Mouse (Mus musculus): ENCODE results near the gene Safb. TPM values are rescaled to one million over a fixed set of nuclear protein-coding genes. Genes with fewer than 3 reads are reported as not detected.
A peak's percentile ranks its signal among the peaks of the same experiment; 100 is the strongest.
"Not testable (repeated sequence)": the region's sequence is repeated elsewhere in the genome, so short reads cannot be mapped to it uniquely, and the experiment has no call there.

Safb gene
- polyA plus RNA-seq, 1 experiment from 2014 or later = 79.3 TPM

DNA sequence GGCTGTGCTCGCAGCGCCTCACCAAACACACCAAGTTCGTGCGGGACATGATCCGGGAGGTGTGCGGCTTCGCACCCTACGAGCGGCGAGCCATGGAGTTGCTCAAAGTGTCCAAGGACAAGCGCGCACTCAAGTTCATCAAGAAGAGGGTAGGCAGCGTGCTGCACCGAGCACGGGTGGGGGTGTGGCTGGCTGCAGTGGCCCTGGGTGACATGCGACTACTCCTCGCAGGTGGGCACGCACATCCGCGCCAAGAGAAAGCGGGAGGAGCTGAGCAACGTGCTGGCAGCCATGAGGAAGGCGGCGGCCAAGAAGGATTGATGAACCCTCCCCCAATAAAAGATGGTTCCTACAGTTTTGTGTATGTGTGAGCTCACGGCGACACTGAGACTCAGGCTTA lies 29.3 kb downstream of the Safb start:
- Histone ChIP-seq H3K4me1 (replicated peaks) (peaks cover 27% of the 10 kb centered on the region), H3K4me2 (replicated peaks) (peak overlapping the region; percentile 85), H3K27ac (peak overlapping the region; percentile 88), H3K4me3 (replicated peaks) (peak overlapping the region; percentile 74), H3K36me3 (peaks cover 37% of the 10 kb centered on the region), H3K9ac (peak overlapping the region; percentile 77)
- WGBS = 1% methylated on average over 26 of the region's 26 CpGs
- not testable (repeated sequence) for ATAC-seq; H3K27me3 ChIP-seq (replicated peaks); H3K9me3 ChIP-seq

DNA sequence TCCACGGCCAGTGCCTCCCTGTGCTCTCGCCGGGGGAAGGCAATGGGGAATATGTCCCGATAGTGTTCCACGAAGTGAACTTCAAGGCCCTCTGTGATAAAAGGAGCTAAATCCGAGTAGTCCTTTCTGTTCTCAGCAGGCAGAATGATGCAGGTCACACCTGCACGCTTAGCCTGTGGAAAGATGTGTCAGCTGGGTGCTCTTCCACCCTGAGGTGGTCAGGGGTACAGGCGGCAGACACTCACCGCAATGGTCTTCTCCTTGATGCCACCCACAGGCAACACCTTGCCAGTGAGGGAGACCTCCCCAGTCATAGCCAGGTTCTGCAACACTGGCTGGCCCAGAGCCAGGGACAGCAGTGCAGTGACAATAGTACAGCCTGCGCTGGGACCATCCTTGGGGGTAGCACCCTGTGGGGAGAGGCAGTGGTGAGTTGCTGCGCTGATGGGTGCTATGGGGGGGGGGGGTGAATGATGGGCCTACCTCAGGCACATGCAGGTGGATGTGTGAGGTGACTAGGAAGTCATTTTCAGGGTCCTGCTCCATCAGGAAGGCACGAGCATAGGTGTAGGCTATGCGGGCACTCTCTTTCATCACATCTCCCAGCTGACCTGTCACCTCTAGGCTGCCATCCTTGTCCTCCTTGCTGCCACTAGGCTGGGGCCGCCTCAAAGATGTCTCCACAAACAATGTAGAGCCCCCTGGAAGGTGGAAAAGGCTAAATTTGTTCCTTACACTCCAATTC lies 29.9 kb downstream of the Safb start:
- WGBS = 21% methylated on average over 14 of the region's 14 CpGs
- H3K27ac ChIP-seq = peak overlapping the region; percentile 88; the same call in 1 of the 2 replicates
- H3K27me3 ChIP-seq (replicated peaks) = no peaks in the 10 kb centered on the region
- peak overlapping the region; percentile 74 for H3K4me3 ChIP-seq (replicated peaks)
- H3K4me1 ChIP-seq (replicated peaks) = peaks cover 27% of the 10 kb centered on the region
- peaks cover 40% of the 10 kb centered on the region for H3K36me3 ChIP-seq
- ATAC-seq = no peak
- H3K9me3 ChIP-seq = no peaks in the 10 kb centered on the region
- H3K9ac ChIP-seq = peak overlapping the region; percentile 77
- H3K4me2 ChIP-seq (replicated peaks) = peak overlapping the region; percentile 85

- H3K27ac ChIP-seq = no peak overlapping the region
- H3K4me3 ChIP-seq (replicated peaks) = peak overlapping the region; percentile 74; the same call in 1 of the 2 replicates
- no peaks in the 10 kb centered on the region for H3K9me3 ChIP-seq
- no peak for ATAC-seq
- peaks cover 27% of the 10 kb centered on the region for H3K4me1 ChIP-seq (replicated peaks)
- peak overlapping the region; percentile 85 for H3K4me2 ChIP-seq (replicated peaks)
- 70% methylated on average over 11 of the region's 11 CpGs for WGBS
- peak overlapping the region; percentile 77 for H3K9ac ChIP-seq
- H3K27me3 ChIP-seq (replicated peaks) = no peaks in the 10 kb centered on the region
- H3K36me3 ChIP-seq = peaks cover 47% of the 10 kb centered on the region
Observed at GRCm38 (mm10) chr17:56615136-56615784, 30.6 kb downstream of the Safb start.

GRCm38 (mm10) chr17:56615792-56616191 lies 31.2 kb downstream of the Safb start:
- no peak for ATAC-seq

DNA sequence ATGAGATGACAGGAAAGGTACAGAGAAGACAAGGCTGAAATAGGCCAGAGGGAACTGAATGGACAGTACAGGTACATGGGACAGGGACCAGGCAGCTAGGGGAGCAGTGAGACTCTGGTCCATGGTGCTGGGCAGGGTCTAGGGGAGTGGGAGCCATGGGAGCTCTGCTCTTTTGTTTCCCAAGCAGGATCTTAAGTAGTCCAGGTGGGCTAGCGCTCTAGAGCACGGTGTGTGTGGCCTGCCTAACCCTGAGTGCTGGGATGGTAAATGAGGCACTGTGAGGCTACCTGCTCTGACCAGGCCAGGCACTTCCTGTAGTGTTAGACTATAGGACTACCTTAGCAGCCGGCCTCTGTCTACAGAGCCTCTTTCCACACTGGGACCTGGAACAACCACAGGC lies 32.1 kb downstream of the Safb start:
- H3K36me3 ChIP-seq = peaks cover 55% of the 10 kb centered on the region

More at GRCm38 (mm10) chr17:56615792-56616191, 31.2 kb downstream of the Safb start:
- H3K27me3 ChIP-seq (replicated peaks) = no peaks in the 10 kb centered on the region
- no peaks in the 10 kb centered on the region for H3K9me3 ChIP-seq
- H3K4me2 ChIP-seq (replicated peaks) = no peak overlapping the region
- WGBS = 85% methylated on average over 4 of the region's 4 CpGs
- H3K27ac ChIP-seq = no peak overlapping the region
- H3K4me3 ChIP-seq (replicated peaks) = no peak overlapping the region
- H3K36me3 ChIP-seq = peaks cover 51% of the 10 kb centered on the region
- no peak overlapping the region for H3K9ac ChIP-seq
- peaks cover 27% of the 10 kb centered on the region for H3K4me1 ChIP-seq (replicated peaks)

DNA sequence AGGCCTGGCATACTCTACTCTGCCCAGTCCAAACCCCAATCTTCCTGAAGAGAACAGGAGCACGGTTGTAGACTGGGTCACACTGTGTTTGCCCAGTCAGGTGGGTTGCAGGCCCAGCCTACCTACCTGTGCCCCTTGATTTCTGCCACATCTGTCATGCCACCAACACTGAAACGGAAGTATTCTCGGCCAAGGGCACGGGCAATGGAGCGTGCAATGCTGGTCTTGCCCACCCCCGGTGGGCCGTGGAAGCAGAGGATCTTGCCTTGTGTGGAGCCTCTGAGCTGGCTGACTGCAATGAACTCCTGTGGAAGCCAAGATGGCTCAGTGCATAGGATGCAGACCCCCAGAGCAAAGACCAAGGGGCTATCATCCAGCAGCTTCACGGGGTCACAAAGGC lies 33.0 kb downstream of the Safb start:
- Histone ChIP-seq H3K9me3 (no peaks in the 10 kb centered on the region), H3K9ac (no peak overlapping the region), H3K4me2 (replicated peaks) (no peak overlapping the region), H3K4me3 (replicated peaks) (no peak overlapping the region), H3K27me3 (replicated peaks) (no peaks in the 10 kb centered on the region), H3K36me3 (peaks cover 64% of the 10 kb centered on the region), H3K27ac (no peak overlapping the region), H3K4me1 (replicated peaks) (peaks cover 17% of the 10 kb centered on the region)
- no peak for ATAC-seq
- WGBS = 85% methylated on average over 8 of the region's 8 CpGs

More for the DNA sequence above, 32.1 kb downstream of the Safb start:
- Histone ChIP-seq H3K9me3 (no peaks in the 10 kb centered on the region), H3K27me3 (replicated peaks) (no peaks in the 10 kb centered on the region), H3K27ac (no peak overlapping the region), H3K9ac (no peak overlapping the region), H3K4me1 (replicated peaks) (peaks cover 24% of the 10 kb centered on the region), H3K4me2 (replicated peaks) (no peak overlapping the region), H3K4me3 (replicated peaks) (no peak overlapping the region)
- 76% methylated on average over 3 of the region's 3 CpGs for WGBS
- ATAC-seq = no peak

DNA sequence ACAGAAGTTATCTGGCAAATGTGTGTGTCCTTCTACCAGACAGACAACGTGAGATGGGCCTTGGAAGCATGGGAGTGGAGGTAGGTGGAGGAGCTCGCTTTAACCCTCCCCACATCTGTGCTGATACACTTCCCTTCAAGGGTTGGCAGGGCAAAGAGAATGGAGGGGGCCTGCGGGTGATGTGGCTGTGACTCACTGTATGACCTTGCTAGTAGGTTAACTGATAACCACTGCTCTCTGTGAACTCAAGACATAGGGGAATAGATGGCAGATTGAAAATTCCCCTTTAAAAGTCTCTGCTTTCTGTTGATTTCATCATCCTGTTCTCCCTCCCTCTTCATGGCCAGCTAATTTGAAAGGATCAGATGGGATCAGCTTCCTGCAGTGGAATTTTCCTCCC lies 40.9 kb downstream of the Safb start:
- Histone ChIP-seq H3K27ac (no peak overlapping the region), H3K9me3 (no peaks in the 10 kb centered on the region), H3K9ac (peak overlapping the region; percentile 93; the same call in 1 of the 2 replicates), H3K4me3 (replicated peaks) (peak overlapping the region; percentile 96), H3K4me1 (replicated peaks) (peaks cover 17% of the 10 kb centered on the region), H3K27me3 (replicated peaks) (no peaks in the 10 kb centered on the region), H3K4me2 (replicated peaks) (peak overlapping the region; percentile 86), H3K36me3 (peaks cover 20% of the 10 kb centered on the region)
- ATAC-seq = no peak
- WGBS = 72% methylated on average over 3 of the region's 3 CpGs

- peak; percentile 13; the same call in 1 of the 2 replicates for ATAC-seq
- peaks cover 16% of the 10 kb centered on the region for H3K36me3 ChIP-seq
- under 1% methylated on average over 30 of the region's 32 CpGs for WGBS
- H3K9me3 ChIP-seq = no peaks in the 10 kb centered on the region
- H3K4me1 ChIP-seq (replicated peaks) = peaks cover 17% of the 10 kb centered on the region
- peak overlapping the region; percentile 96 for H3K4me3 ChIP-seq (replicated peaks)
- peak overlapping the region; percentile 86 for H3K4me2 ChIP-seq (replicated peaks)
- peak overlapping the region; percentile 54 for H3K27ac ChIP-seq
- no peaks in the 10 kb centered on the region for H3K27me3 ChIP-seq (replicated peaks)
- H3K9ac ChIP-seq = peak overlapping the region; percentile 93
Observed at GRCm38 (mm10) chr17:56626260-56626659, 41.6 kb downstream of the Safb start.

- H3K9me3 ChIP-seq = no peaks in the 10 kb centered on the region
- WGBS = under 1% methylated on average over 51 of the region's 51 CpGs
- peak; percentile 93 for ATAC-seq
- peaks cover 17% of the 10 kb centered on the region for H3K4me1 ChIP-seq (replicated peaks)
- no peaks in the 10 kb centered on the region for H3K27me3 ChIP-seq (replicated peaks)
- peaks cover 11% of the 10 kb centered on the region for H3K36me3 ChIP-seq
- H3K27ac ChIP-seq = peak within 1 kb of the TSS; percentile 88
- peak within 1 kb of the TSS; percentile 96 for H3K4me3 ChIP-seq (replicated peaks)
- peak within 1 kb of the TSS; percentile 93 for H3K9ac ChIP-seq
- H3K4me2 ChIP-seq (replicated peaks) = peak within 1 kb of the TSS; percentile 86
Observed at GRCm38 (mm10) chr17:56626754-56627470, 42.3 kb downstream of the Safb start, which contains the start of gene Lonp1. Lonp1 (minus strand) TSS chr17:56626887.

DNA sequence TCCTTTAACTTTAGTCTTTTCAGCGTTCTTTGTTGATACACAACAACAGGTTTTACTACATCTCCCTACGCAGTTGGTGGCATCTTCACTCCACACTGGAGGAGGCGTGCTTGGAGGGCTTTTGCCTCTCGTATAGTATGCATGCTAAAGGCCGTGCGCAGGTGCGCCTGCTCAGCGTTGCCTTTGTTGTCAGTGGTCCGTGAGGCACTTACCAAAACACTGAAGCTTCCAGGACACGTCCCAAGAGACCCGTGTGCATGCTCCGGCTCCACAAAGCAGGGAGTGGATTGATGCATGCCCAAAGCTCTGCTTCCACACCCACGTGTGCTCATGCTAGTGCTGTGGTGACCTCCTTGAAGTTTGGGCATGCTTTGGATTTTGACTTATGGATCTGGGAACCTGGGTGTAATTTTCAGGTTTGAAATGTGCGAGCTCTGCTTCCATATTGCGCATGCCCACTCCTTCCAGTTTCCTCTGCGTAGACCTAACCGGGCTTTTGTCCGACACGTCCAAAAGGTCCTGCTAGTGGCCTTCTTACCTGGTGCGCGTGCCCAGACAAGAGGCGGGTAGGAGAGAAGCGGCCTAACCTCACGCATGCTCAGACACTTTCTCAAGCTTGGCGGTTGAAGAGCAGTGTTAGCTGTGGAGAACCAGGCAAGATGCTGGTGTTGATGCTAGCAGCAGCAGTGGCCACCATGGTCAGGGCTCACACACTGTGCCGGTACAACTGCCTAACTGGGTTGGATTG lies 43.1 kb downstream of the Safb start, which contains the start of gene Catsperd:
Gene Catsperd (plus strand): TSS at position 614 of the 748 bp plus-strand sequence.
- H3K4me2 ChIP-seq (replicated peaks) = peak within 1 kb of the TSS; percentile 86
- H3K9ac ChIP-seq = peak within 1 kb of the TSS; percentile 39
- no peaks in the 10 kb centered on the region for H3K27me3 ChIP-seq (replicated peaks)
- WGBS = 7% methylated on average over 26 of the region's 26 CpGs
- peak within 1 kb of the TSS; percentile 88 for H3K27ac ChIP-seq
- peaks cover 3% of the 10 kb centered on the region; the same call in 1 of the 2 replicates for H3K36me3 ChIP-seq
- H3K4me3 ChIP-seq (replicated peaks) = peak within 1 kb of the TSS; percentile 96
- H3K4me1 ChIP-seq (replicated peaks) = peaks cover 17% of the 10 kb centered on the region
- H3K9me3 ChIP-seq = no peaks in the 10 kb centered on the region
- peak; percentile 64 for ATAC-seq
